Mouse (Mus musculus) stomach, postnatal 0 days (tissue): ENCODE results near the gene Ago1. TPM values are rescaled to one million over a fixed set of nuclear protein-coding genes. Genes with fewer than 3 reads are reported as not detected.

Experiments used
- ATAC-seq: fragments of 200-750 bp; cut with Nextera tagmentation; 2 replicates; pipeline ENCODE4 v1.8.0; 2017; ENCODE audit not compliant: low FRiP score, low TSS enrichment
- DNase-seq: peaks from one replicate; pipeline ENCODE4 v3.0.0-alpha.2; 2016; ENCODE audit warnings: low spot score
- H3K27ac ChIP-seq: fragments of 300-500 bp; sonication (generic); replicated peaks from 2 replicates; pipeline ENCODE4 v1.5.1; 2014; ENCODE audit warnings: mild to moderate bottlenecking, control low read depth
- H3K27me3 ChIP-seq: fragments of 300-500 bp; sonication (generic); 2 replicates; pipeline ENCODE4 v1.6.1; 2014; ENCODE audit warnings: low read length; ENCODE audit not compliant: control insufficient read depth, insufficient read depth
- H3K36me3 ChIP-seq: fragments of 300-500 bp; sonication (generic); 2 replicates; pipeline ENCODE4 v1.6.1; 2014; ENCODE audit warnings: low read length, mixed read lengths; ENCODE audit not compliant: control insufficient read depth, insufficient read depth
- H3K4me1 ChIP-seq: fragments of 300-500 bp; sonication (generic); replicated peaks from 2 replicates; pipeline ENCODE4 v1.6.1; 2014; ENCODE audit warnings: antibody characterized with exemption; ENCODE audit not compliant: control insufficient read depth, insufficient read depth
- H3K4me2 ChIP-seq: fragments of 300-500 bp; sonication (generic); replicated peaks from 2 replicates; pipeline ENCODE4 v1.6.1; 2014; ENCODE audit warnings: low read depth, mild to moderate bottlenecking, control low read depth, moderate library complexity
- H3K4me3 ChIP-seq: fragments of 300-500 bp; sonication (generic); 2 replicates; pipeline ENCODE4 v1.5.1; 2014; ENCODE audit warnings: low read depth, low read length, control low read depth
- H3K9ac ChIP-seq: fragments of 300-500 bp; sonication (generic); 2 replicates; pipeline ENCODE4 v1.6.1; 2014; ENCODE audit warnings: mild to moderate bottlenecking, low read length, control low read depth, mixed read lengths
- H3K9me3 ChIP-seq: fragments of 300-500 bp; sonication (generic); 2 replicates; pipeline ENCODE4 v1.6.1; 2016; ENCODE audit warnings: low read length; ENCODE audit not compliant: control insufficient read depth
- CTCF ChIP-seq: IDR thresholded peaks from 2 replicates; pipeline ENCODE4 v1.5.1; 2016; ENCODE audit warnings: antibody characterized with exemption, low read depth, mild to moderate bottlenecking, moderate library complexity
- EP300 ChIP-seq: optimal IDR thresholded peaks from 2 replicates; pipeline ENCODE3; 2016; ENCODE audit warnings: antibody characterized with exemption
- WGBS: fragments of 180-500 bp; shearing (Covaris S2); extraction: QIAGEN DNeasy Blood & Tissue Kit; methylation state at CpG from one replicate; pipeline ENCODE4 v1.1.7; 2014; 5-methylcytosine and 5-hydroxymethylcytosine counted together
- polyA plus RNA-seq: library from polyadenylated mRNA; unstranded; fragments of >200 nt; fragmentation: Nextera tagmentation; extraction: Ambion mirVana; gene quantifications from 2 replicates; pipeline ENCODE4 v1.2.1, GENCODE M21; 2015

Ago1 gene
- polyA plus RNA-seq, 1 experiment from 2014 or later = 2.5 TPM

GRCm38 (mm10) chr4:126502977-126503309 lies 34.6 kb upstream of the Ago1 start:
- DNase-seq (no peak), ATAC-seq (no peak)
- Histone ChIP-seq H3K4me2 (no peak overlapping the region), H3K27me3 (no peaks in the 10 kb centered on the region), H3K4me1 (no peaks in the 10 kb centered on the region), H3K9ac (no peak overlapping the region), H3K27ac (no peak overlapping the region), H3K9me3 (no peaks in the 10 kb centered on the region), H3K4me3 (no peak overlapping the region), H3K36me3 (no peaks in the 10 kb centered on the region; the same call in 1 of the 2 replicates)
- no peak for TF ChIP-seq EP300
- TF ChIP-seq CTCF = no peak
- 55% methylated on average over 8 of the region's 8 CpGs for WGBS

GRCm38 (mm10) chr4:126502141-126502976 lies 34.0 kb upstream of the Ago1 start:
- TF ChIP-seq CTCF (no peak), EP300 (no peak)
- Histone ChIP-seq H3K4me2 (no peak overlapping the region), H3K4me3 (no peak overlapping the region), H3K4me1 (no peaks in the 10 kb centered on the region), H3K36me3 (no peaks in the 10 kb centered on the region), H3K27me3 (no peaks in the 10 kb centered on the region), H3K9ac (no peak overlapping the region), H3K27ac (no peak overlapping the region), H3K9me3 (no peaks in the 10 kb centered on the region)
- WGBS = 39% methylated on average over 6 of the region's 6 CpGs
- no peak for ATAC-seq
- no peak for DNase-seq

GRCm38 (mm10) chr4:126498601-126499000 lies 30.2 kb upstream of the Ago1 start:
- Histone ChIP-seq H3K27ac (no peak overlapping the region), H3K4me1 (no peaks in the 10 kb centered on the region), H3K27me3 (no peaks in the 10 kb centered on the region), H3K4me3 (no peak overlapping the region), H3K9ac (no peak overlapping the region), H3K36me3 (no peaks in the 10 kb centered on the region), H3K4me2 (no peak overlapping the region), H3K9me3 (no peaks in the 10 kb centered on the region)
- ATAC-seq (no peak), DNase-seq (no peak)
- WGBS = 93% methylated on average over 1 of the region's 1 CpGs
- TF ChIP-seq EP300 (no peak), CTCF (no peak)

- Histone ChIP-seq H3K4me2 (no peak overlapping the region), H3K9ac (no peak overlapping the region), H3K4me3 (no peak overlapping the region), H3K27me3 (no peaks in the 10 kb centered on the region), H3K36me3 (peaks cover 4% of the 10 kb centered on the region; the same call in 1 of the 2 replicates), H3K9me3 (no peaks in the 10 kb centered on the region), H3K4me1 (no peaks in the 10 kb centered on the region), H3K27ac (peak overlapping the region; percentile 82)
- no peak for ATAC-seq
- TF ChIP-seq CTCF = no peak
- TF ChIP-seq EP300 = no peak
- WGBS = 61% methylated on average over 2 of the region's 2 CpGs
- DNase-seq = no peak
Measured at GRCm38 (mm10) chr4:126496963-126497362, 28.6 kb upstream of the Ago1 start.

- Histone ChIP-seq H3K4me1 (no peaks in the 10 kb centered on the region), H3K36me3 (peaks cover 4% of the 10 kb centered on the region; the same call in 1 of the 2 replicates), H3K27me3 (no peaks in the 10 kb centered on the region), H3K4me3 (no peak overlapping the region), H3K4me2 (no peak overlapping the region), H3K9ac (no peak overlapping the region), H3K9me3 (no peaks in the 10 kb centered on the region), H3K27ac (peak overlapping the region; percentile 82)
- ATAC-seq (peak; percentile 29; the same call in 1 of the 2 replicates), DNase-seq (no peak)
- TF ChIP-seq EP300 (no peak), CTCF (no peak)
- WGBS = 35% methylated on average over 5 of the region's 5 CpGs
Measured at GRCm38 (mm10) chr4:126495942-126496790, 27.8 kb upstream of the Ago1 start.

GRCm38 (mm10) chr4:126495453-126495852 lies 27.1 kb upstream of the Ago1 start:
- TF ChIP-seq CTCF = no peak
- TF ChIP-seq EP300 = no peak
- no peak; the same call in 1 of the 2 replicates for ATAC-seq
- peak overlapping the region; percentile 30 for H3K27ac ChIP-seq
- no peaks in the 10 kb centered on the region for H3K9me3 ChIP-seq
- peaks cover 4% of the 10 kb centered on the region; the same call in 1 of the 2 replicates for H3K36me3 ChIP-seq
- H3K4me2 ChIP-seq = no peak overlapping the region
- H3K27me3 ChIP-seq = no peaks in the 10 kb centered on the region
- WGBS = 40% methylated on average over 5 of the region's 5 CpGs
- no peak overlapping the region for H3K9ac ChIP-seq
- H3K4me1 ChIP-seq = no peaks in the 10 kb centered on the region
- DNase-seq = no peak
- no peak overlapping the region for H3K4me3 ChIP-seq
